Mouse (Mus musculus): ENCODE data around the gene Nfkbid. TPM values are rescaled to one million over a fixed set of nuclear protein-coding genes. Genes with fewer than 3 reads are reported as not detected.
"Not testable (repeated sequence)": the region's sequence is repeated elsewhere in the genome, so short reads cannot be mapped to it uniquely, and the experiment has no call there.

The Nfkbid gene
- polyA plus RNA-seq, 1 experiment from 2014 or later, result 1.8 TPM

- Histone ChIP-seq H3K36me3 (no peaks in the 10 kb centered on the region), H3K4me3 (no peak overlapping the region), H3K9ac (no peak overlapping the region), H3K4me2 (no peak overlapping the region), H3K27me3 (peaks cover 14% of the 10 kb centered on the region), H3K27ac (no peak overlapping the region), H3K9me3 (no peaks in the 10 kb centered on the region), H3K4me1 (peaks cover 5% of the 10 kb centered on the region; the same call in 1 of the 2 replicates)
- 77% methylated on average over 4 of the region's 4 CpGs for WGBS
- no peak for ATAC-seq (ENCODE audit: insufficient number of reproducible peaks, insufficient read depth, low FRiP score, low TSS enrichment, low read depth)
Observed at GRCm38 (mm10) chr7:30474999-30475398, 53.5 kb downstream of the Nfkbid start.

- H3K9me3 ChIP-seq; H3K9ac ChIP-seq; H3K4me1 ChIP-seq; H3K27ac ChIP-seq; H3K4me2 ChIP-seq; H3K4me3 ChIP-seq; ATAC-seq (ENCODE audit: insufficient number of reproducible peaks, insufficient read depth, low FRiP score, low TSS enrichment, low read depth); H3K36me3 ChIP-seq: not testable (repeated sequence)
- H3K27me3 ChIP-seq, result peaks cover 16% of the 10 kb centered on the region
- WGBS, result 82% methylated on average over 7 of the region's 7 CpGs
Observed at GRCm38 (mm10) chr7:30476136-30476535, 54.6 kb downstream of the Nfkbid start.

- H3K4me1 ChIP-seq, result peaks cover 5% of the 10 kb centered on the region; the same call in 1 of the 2 replicates
- no peaks in the 10 kb centered on the region for H3K9me3 ChIP-seq
- 0 out of 2 replicates have a peak overlapping the region, but pooled peaks have one; percentile 44 for H3K9ac ChIP-seq
- ATAC-seq (ENCODE audit: insufficient number of reproducible peaks, insufficient read depth, low FRiP score, low TSS enrichment, low read depth), result no peak
- H3K27ac ChIP-seq, result no peak overlapping the region
- H3K36me3 ChIP-seq, result no peaks in the 10 kb centered on the region
- WGBS, result 7% methylated on average over 32 of the region's 32 CpGs
- H3K4me3 ChIP-seq, result peak overlapping the region; percentile 24
- H3K4me2 ChIP-seq, result peak overlapping the region; percentile 55
- peaks cover 17% of the 10 kb centered on the region for H3K27me3 ChIP-seq
Observed at GRCm38 (mm10) chr7:30477415-30478381, 56.2 kb downstream of the Nfkbid start.

Other genes starting within 250 kb of the Nfkbid start
- gene Cox7a1, start 237.6 kb upstream of the Nfkbid start, polyA plus RNA-seq (2015; fragmentation: Nextera tagmentation; extraction: Ambion mirVana), result 3.7 and 4.7 TPM in 2 replicates
- 92.0 and 110 TPM in 2 replicates for gene Capns1, start 222.9 kb upstream of the Nfkbid start, polyA plus RNA-seq (2015; fragmentation: Nextera tagmentation; extraction: Ambion mirVana)
- 180 and 201 TPM in 2 replicates for gene Polr2i, start 189.8 kb upstream of the Nfkbid start, polyA plus RNA-seq (2015; fragmentation: Nextera tagmentation; extraction: Ambion mirVana)
- gene Tbcb, start 189.5 kb upstream of the Nfkbid start, polyA plus RNA-seq (2015; fragmentation: Nextera tagmentation; extraction: Ambion mirVana), result 213 and 214 TPM in 2 replicates
- gene Ovol3, start 186.0 kb upstream of the Nfkbid start, polyA plus RNA-seq (2015; fragmentation: Nextera tagmentation; extraction: Ambion mirVana), result 0.30 TPM in 1 of 2 replicates, not detected in the other
- 0.15 and 0.59 TPM in 2 replicates for gene Thap8, start 141.6 kb upstream of the Nfkbid start, polyA plus RNA-seq (2015; fragmentation: Nextera tagmentation; extraction: Ambion mirVana)
- gene Wdr62, start 141.3 kb upstream of the Nfkbid start, polyA plus RNA-seq (2015; fragmentation: Nextera tagmentation; extraction: Ambion mirVana), result 6.4 and 8.3 TPM in 2 replicates
- 60.7 and 61.0 TPM in 2 replicates for gene Clip3, start 130.0 kb upstream of the Nfkbid start, polyA plus RNA-seq (2015; fragmentation: Nextera tagmentation; extraction: Ambion mirVana)
- 91.8 and 104 TPM in 2 replicates for gene Alkbh6, start 113.0 kb upstream of the Nfkbid start, polyA plus RNA-seq (2015; fragmentation: Nextera tagmentation; extraction: Ambion mirVana)
- 54.6 and 59.4 TPM in 2 replicates for gene Syne4, start 106.9 kb upstream of the Nfkbid start, polyA plus RNA-seq (2015; fragmentation: Nextera tagmentation; extraction: Ambion mirVana)
- 5.1 TPM in 1 of 2 replicates, not detected in the other for gene E130208F15Rik, start 100.0 kb upstream of the Nfkbid start, polyA plus RNA-seq (2015; fragmentation: Nextera tagmentation; extraction: Ambion mirVana)
- gene Sdhaf1, start 97.8 kb upstream of the Nfkbid start, polyA plus RNA-seq (2015; fragmentation: Nextera tagmentation; extraction: Ambion mirVana), result 19.2 and 22.5 TPM in 2 replicates
- gene Lrfn3, start 59.0 kb upstream of the Nfkbid start, polyA plus RNA-seq (2015; fragmentation: Nextera tagmentation; extraction: Ambion mirVana), result 5.8 and 7.5 TPM in 2 replicates
- 38.9 and 40.9 TPM in 2 replicates for gene Tyrobp, start 8.0 kb upstream of the Nfkbid start, polyA plus RNA-seq (2015; fragmentation: Nextera tagmentation; extraction: Ambion mirVana)
- gene Hcst, start 1.9 kb upstream of the Nfkbid start, polyA plus RNA-seq (2015; fragmentation: Nextera tagmentation; extraction: Ambion mirVana), result 0.72 and 0.91 TPM in 2 replicates
- gene Aplp1, start 23.8 kb downstream of the Nfkbid start, polyA plus RNA-seq (2015; fragmentation: Nextera tagmentation; extraction: Ambion mirVana), result 53.4 and 54.1 TPM in 2 replicates
- 0.17 and 0.52 TPM in 2 replicates for gene Kirrel2, start 36.0 kb downstream of the Nfkbid start, polyA plus RNA-seq (2015; fragmentation: Nextera tagmentation; extraction: Ambion mirVana)
- 0.13 and 0.36 TPM in 2 replicates for gene Nphs1, start 36.6 kb downstream of the Nfkbid start, polyA plus RNA-seq (2015; fragmentation: Nextera tagmentation; extraction: Ambion mirVana)
- 0.73 TPM in 1 of 2 replicates, not detected in the other for gene Prodh2, start 71.9 kb downstream of the Nfkbid start, polyA plus RNA-seq (2015; fragmentation: Nextera tagmentation; extraction: Ambion mirVana)
- 16.4 and 17.5 TPM in 2 replicates for gene Arhgap33, start 113.3 kb downstream of the Nfkbid start, polyA plus RNA-seq (2015; fragmentation: Nextera tagmentation; extraction: Ambion mirVana)
- gene Hspb6, start 130.4 kb downstream of the Nfkbid start, polyA plus RNA-seq (2015; fragmentation: Nextera tagmentation; extraction: Ambion mirVana), result 16.5 and 21.0 TPM in 2 replicates
- 15.8 and 17.4 TPM in 2 replicates for gene Proser3, start 130.6 kb downstream of the Nfkbid start, polyA plus RNA-seq (2015; fragmentation: Nextera tagmentation; extraction: Ambion mirVana)
- 44.1 and 47.7 TPM in 2 replicates for gene Lin37, start 138.1 kb downstream of the Nfkbid start, polyA plus RNA-seq (2015; fragmentation: Nextera tagmentation; extraction: Ambion mirVana)
- gene U2af1l4, start 141.6 kb downstream of the Nfkbid start, polyA plus RNA-seq (2015; fragmentation: Nextera tagmentation; extraction: Ambion mirVana), result 97.0 and 104 TPM in 2 replicates
- 14.9 and 15.4 TPM in 2 replicates for gene Gm49396, start 141.6 kb downstream of the Nfkbid start, polyA plus RNA-seq (2015; fragmentation: Nextera tagmentation; extraction: Ambion mirVana)
- 131 and 138 TPM in 2 replicates for gene Psenen, start 141.9 kb downstream of the Nfkbid start, polyA plus RNA-seq (2015; fragmentation: Nextera tagmentation; extraction: Ambion mirVana)
- gene Igflr1, start 143.7 kb downstream of the Nfkbid start, polyA plus RNA-seq (2015; fragmentation: Nextera tagmentation; extraction: Ambion mirVana), result 4.3 and 4.8 TPM in 2 replicates
- gene Kmt2b, start 167.0 kb downstream of the Nfkbid start, polyA plus RNA-seq (2015; fragmentation: Nextera tagmentation; extraction: Ambion mirVana), result 9.3 and 13.8 TPM in 2 replicates
- 0.27 and 0.29 TPM in 2 replicates for gene Zbtb32, start 177.2 kb downstream of the Nfkbid start, polyA plus RNA-seq (2015; fragmentation: Nextera tagmentation; extraction: Ambion mirVana)
- 0.28 and 0.55 TPM in 2 replicates for gene Upk1a, start 191.1 kb downstream of the Nfkbid start, polyA plus RNA-seq (2015; fragmentation: Nextera tagmentation; extraction: Ambion mirVana)
- 818 and 841 TPM in 2 replicates for gene Cox6b1, start 204.4 kb downstream of the Nfkbid start, polyA plus RNA-seq (2015; fragmentation: Nextera tagmentation; extraction: Ambion mirVana)
- gene Etv2, start 214.1 kb downstream of the Nfkbid start, polyA plus RNA-seq (2015; fragmentation: Nextera tagmentation; extraction: Ambion mirVana), result not detected in 2 replicates
- 128 and 139 TPM in 2 replicates for gene Rbm42, start 228.6 kb downstream of the Nfkbid start, polyA plus RNA-seq (2015; fragmentation: Nextera tagmentation; extraction: Ambion mirVana)
- 51.0 and 51.3 TPM in 2 replicates for gene Haus5, start 243.3 kb downstream of the Nfkbid start, polyA plus RNA-seq (2015; fragmentation: Nextera tagmentation; extraction: Ambion mirVana)
- not detected in 2 replicates for gene Pmis2, start 249.9 kb downstream of the Nfkbid start, polyA plus RNA-seq (2015; fragmentation: Nextera tagmentation; extraction: Ambion mirVana)

All from embryonic facial prominence, embryonic 13.5 days (tissue).